Mouse (Mus musculus) lung, adult 2 months (tissue): ENCODE data around the gene Zfp385b.

Source experiments
- CTCF ChIP-seq: fragments of 200-500 bp; IDR thresholded peaks from 2 replicates; pipeline ENCODE4 v1.5.1; 2011; ENCODE audit warnings: mild to moderate bottlenecking, low read length, control low read depth; ENCODE audit not compliant: insufficient read depth
- POLR2A ChIP-seq: fragments of 200-500 bp; IDR thresholded peaks from 2 replicates; pipeline ENCODE4 v1.6.1; 2011; ENCODE audit warnings: low read depth, mild to moderate bottlenecking, control low read depth, low read length, borderline replicate concordance; ENCODE audit errors: extremely low read depth

GRCm38 (mm10) chr2:77707138-77707537, 112.3 kb downstream of the Zfp385b start:
- TF ChIP-seq CTCF: no peak
- no peak for TF ChIP-seq POLR2A
